Mouse (Mus musculus) limb, embryonic 12.5 days (tissue): Measurements from ENCODE around the gene Mlst8. TPM values are rescaled to one million over a fixed set of nuclear protein-coding genes. Genes with fewer than 3 reads are reported as not detected.

Source experiments
- ATAC-seq: fragments of 200-750 bp; cut with Nextera tagmentation; 2 replicates; pipeline ENCODE4 v1.8.0; 2017; ENCODE audit warnings: low read depth, moderate TSS enrichment; ENCODE audit not compliant: insufficient number of reproducible peaks, insufficient read depth, low FRiP score, low TSS enrichment
- H3K27ac ChIP-seq: fragments of 300-500 bp; sonication (generic); 2 replicates; pipeline ENCODE4 v1.5.1; 2016; ENCODE audit warnings: mild to moderate bottlenecking, moderate library complexity
- H3K27me3 ChIP-seq: fragments of 300-500 bp; sonication (generic); 2 replicates; pipeline ENCODE4 v1.6.1; 2016; ENCODE audit warnings: mild to moderate bottlenecking, moderate library complexity
- H3K36me3 ChIP-seq: fragments of 300-500 bp; sonication (generic); 2 replicates; pipeline ENCODE4 v1.6.1; 2016; ENCODE audit warnings: mild to moderate bottlenecking, moderate library complexity
- H3K4me1 ChIP-seq: fragments of 300-500 bp; sonication (generic); replicated peaks from 2 replicates; pipeline ENCODE4 v1.6.1; 2016
- H3K4me2 ChIP-seq: fragments of 300-500 bp; sonication (generic); 2 replicates; pipeline ENCODE4 v1.6.1; 2016; ENCODE audit warnings: mild to moderate bottlenecking, moderate library complexity
- H3K4me3 ChIP-seq: fragments of 300-500 bp; sonication (generic); replicated peaks from 2 replicates; pipeline ENCODE4 v1.5.1; 2016; ENCODE audit warnings: mild to moderate bottlenecking
- H3K9ac ChIP-seq: fragments of 300-500 bp; sonication (generic); replicated peaks from 2 replicates; pipeline ENCODE4 v1.6.1; 2016; ENCODE audit warnings: mild to moderate bottlenecking, moderate library complexity
- H3K9me3 ChIP-seq: fragments of 300-500 bp; sonication (generic); 2 replicates; pipeline ENCODE4 v1.6.1; 2016; ENCODE audit warnings: mild to moderate bottlenecking, moderate library complexity
- WGBS: fragments of 180-500 bp; shearing (Covaris S2); methylation state at CpG from one replicate; pipeline ENCODE4 v1.1.7; 2016; 5-methylcytosine and 5-hydroxymethylcytosine counted together
- polyA plus RNA-seq: library from polyadenylated mRNA; unstranded; fragments of >200 nt; fragmentation: Nextera tagmentation; extraction: Ambion mirVana; gene quantifications from 2 replicates; pipeline ENCODE4 v1.2.1, GENCODE M21; 2016

Mlst8 gene
- polyA plus RNA-seq, 1 experiment from 2014 or later = 34.7 TPM

- no peaks in the 10 kb centered on the region for H3K9me3 ChIP-seq
- ATAC-seq = no peak
- H3K36me3 ChIP-seq = peaks cover 57% of the 10 kb centered on the region
- no peak overlapping the region for H3K4me2 ChIP-seq
- peaks cover 47% of the 10 kb centered on the region for H3K4me1 ChIP-seq
- no peak overlapping the region for H3K9ac ChIP-seq
- H3K4me3 ChIP-seq = no peak overlapping the region
- 93% methylated on average over 6 of the region's 6 CpGs for WGBS
- H3K27me3 ChIP-seq = no peaks in the 10 kb centered on the region
- no peak overlapping the region for H3K27ac ChIP-seq
These were observed 3.3 kb downstream of the Mlst8 start for GRCm38 (mm10) chr17:24475586-24475985.

- no peak overlapping the region for H3K4me3 ChIP-seq
- ATAC-seq = no peak
- H3K27me3 ChIP-seq = no peaks in the 10 kb centered on the region
- no peak overlapping the region; the same call in 1 of the 2 replicates for H3K9ac ChIP-seq
- H3K27ac ChIP-seq = peak overlapping the region; percentile 66
- peaks cover 43% of the 10 kb centered on the region for H3K4me1 ChIP-seq
- peaks cover 57% of the 10 kb centered on the region for H3K36me3 ChIP-seq
- WGBS = 76% methylated on average over 5 of the region's 5 CpGs
- H3K4me2 ChIP-seq = no peak overlapping the region
- no peaks in the 10 kb centered on the region for H3K9me3 ChIP-seq
These were observed 4.3 kb downstream of the Mlst8 start for GRCm38 (mm10) chr17:24474557-24474956.

- no peak within 1 kb of the TSS; the same call in 1 of the 2 replicates for H3K9ac ChIP-seq
- peaks cover 43% of the 10 kb centered on the region for H3K4me1 ChIP-seq
- H3K4me3 ChIP-seq = no peak within 1 kb of the TSS
- no peak for ATAC-seq
- 78% methylated on average over 6 of the region's 6 CpGs for WGBS
- no peaks in the 10 kb centered on the region for H3K27me3 ChIP-seq
- peak within 1 kb of the TSS; percentile 98; the same call in 1 of the 2 replicates for H3K4me2 ChIP-seq
- H3K36me3 ChIP-seq = peaks cover 57% of the 10 kb centered on the region
- peak within 1 kb of the TSS; percentile 66 for H3K27ac ChIP-seq
- H3K9me3 ChIP-seq = no peaks in the 10 kb centered on the region
These were observed 5.1 kb downstream of the Mlst8 start, which contains the start of gene Bricd5 for GRCm38 (mm10) chr17:24473612-24474275. Gene Bricd5 (plus strand): TSS chr17:24473884.

GRCm38 (mm10) chr17:24472512-24472911, 6.4 kb downstream of the Mlst8 start:
- H3K4me2 ChIP-seq = peak overlapping the region; percentile 98
- H3K9me3 ChIP-seq = no peaks in the 10 kb centered on the region
- peak overlapping the region; percentile 35; the same call in 1 of the 2 replicates for H3K27ac ChIP-seq
- H3K4me3 ChIP-seq = peak overlapping the region; percentile 87; the same call in 1 of the 2 replicates
- peaks cover 52% of the 10 kb centered on the region for H3K36me3 ChIP-seq
- H3K27me3 ChIP-seq = no peaks in the 10 kb centered on the region
- peaks cover 35% of the 10 kb centered on the region for H3K4me1 ChIP-seq
- H3K9ac ChIP-seq = no peak overlapping the region
- WGBS = 83% methylated on average over 4 of the region's 4 CpGs
- no peak for ATAC-seq

GRCm38 (mm10) chr17:24470701-24471527, 8.0 kb downstream of the Mlst8 start:
- Histone ChIP-seq H3K4me3 (peak overlapping the region; percentile 87), H3K9me3 (no peaks in the 10 kb centered on the region), H3K4me2 (peak overlapping the region; percentile 98), H3K9ac (peak overlapping the region; percentile 87), H3K36me3 (peaks cover 36% of the 10 kb centered on the region), H3K4me1 (peaks cover 35% of the 10 kb centered on the region), H3K27me3 (no peaks in the 10 kb centered on the region), H3K27ac (peak overlapping the region; percentile 78)
- 1% methylated on average over 68 of the region's 68 CpGs for WGBS
- ATAC-seq = no peak

- Histone ChIP-seq H3K4me2 (peak within 1 kb of the TSS; percentile 98), H3K4me3 (peak within 1 kb of the TSS; percentile 87), H3K27me3 (no peaks in the 10 kb centered on the region), H3K27ac (peak within 1 kb of the TSS; percentile 78), H3K4me1 (peaks cover 35% of the 10 kb centered on the region), H3K9me3 (no peaks in the 10 kb centered on the region), H3K9ac (peak within 1 kb of the TSS; percentile 87), H3K36me3 (peaks cover 27% of the 10 kb centered on the region)
- peak; percentile 97 for ATAC-seq
- WGBS = under 1% methylated on average over 57 of the region's 75 CpGs
These were observed 8.8 kb downstream of the Mlst8 start, which contains the start of the genes E4f1 and Pgp for GRCm38 (mm10) chr17:24469910-24470602. Gene E4f1 (minus strand): TSS chr17:24470313. Gene Pgp (plus strand): TSS chr17:24470392.

- Histone ChIP-seq H3K36me3 (peaks cover 21% of the 10 kb centered on the region), H3K4me3 (peak overlapping the region; percentile 87), H3K4me2 (peak overlapping the region; percentile 98), H3K27ac (peak overlapping the region; percentile 78), H3K9me3 (no peaks in the 10 kb centered on the region), H3K4me1 (peaks cover 32% of the 10 kb centered on the region), H3K27me3 (no peaks in the 10 kb centered on the region), H3K9ac (peak overlapping the region; percentile 87)
- ATAC-seq = no peak
- WGBS = 18% methylated on average over 7 of the region's 7 CpGs
These were observed 9.5 kb downstream of the Mlst8 start for GRCm38 (mm10) chr17:24469336-24469909.

- no peak overlapping the region for H3K4me2 ChIP-seq
- no peak overlapping the region for H3K4me3 ChIP-seq
- H3K27ac ChIP-seq = no peak overlapping the region
- ATAC-seq = no peak
- H3K27me3 ChIP-seq = no peaks in the 10 kb centered on the region
- H3K9ac ChIP-seq = no peak overlapping the region
- peaks cover 14% of the 10 kb centered on the region for H3K36me3 ChIP-seq
- peaks cover 26% of the 10 kb centered on the region for H3K4me1 ChIP-seq
- 91% methylated on average over 5 of the region's 5 CpGs for WGBS
- H3K9me3 ChIP-seq = no peaks in the 10 kb centered on the region
These were observed 10.1 kb downstream of the Mlst8 start for GRCm38 (mm10) chr17:24468636-24469246.

GRCm38 (mm10) chr17:24463374-24464133, 15.3 kb downstream of the Mlst8 start:
- WGBS = 58% methylated on average over 6 of the region's 6 CpGs
- H3K4me2 ChIP-seq = no peak overlapping the region
- no peak overlapping the region for H3K4me3 ChIP-seq
- no peaks in the 10 kb centered on the region for H3K36me3 ChIP-seq
- H3K9ac ChIP-seq = no peak overlapping the region
- H3K27ac ChIP-seq = no peak overlapping the region
- no peaks in the 10 kb centered on the region for H3K27me3 ChIP-seq
- no peaks in the 10 kb centered on the region for H3K4me1 ChIP-seq
- H3K9me3 ChIP-seq = no peaks in the 10 kb centered on the region
- no peak for ATAC-seq

GRCm38 (mm10) chr17:24462932-24463331, 15.9 kb downstream of the Mlst8 start:
- no peak for ATAC-seq
- Histone ChIP-seq H3K9me3 (no peaks in the 10 kb centered on the region), H3K4me2 (no peak overlapping the region), H3K36me3 (no peaks in the 10 kb centered on the region), H3K9ac (no peak overlapping the region), H3K4me3 (no peak overlapping the region), H3K4me1 (no peaks in the 10 kb centered on the region), H3K27ac (no peak overlapping the region), H3K27me3 (no peaks in the 10 kb centered on the region)
- 93% methylated on average over 1 of the region's 1 CpGs for WGBS
